Mouse (Mus musculus) liver, embryonic 15.5 days (tissue): ENCODE results near the gene Luzp2. TPM values are rescaled to one million over a fixed set of nuclear protein-coding genes. Genes with fewer than 3 reads are reported as not detected.

Experiments used
- ATAC-seq: fragments of 200-750 bp; cut with Nextera tagmentation; 2 replicates; pipeline ENCODE4 v1.8.0; 2017; ENCODE audit warnings: moderate number of reproducible peaks, mild to moderate bottlenecking, moderate library complexity; ENCODE audit not compliant: insufficient read depth
- H3K27ac ChIP-seq: fragments of 300-500 bp; sonication (generic); replicated peaks from 2 replicates; pipeline ENCODE4 v1.5.1; 2015; ENCODE audit warnings: mild to moderate bottlenecking, inconsistent platforms
- H3K27me3 ChIP-seq: fragments of 300-500 bp; sonication (generic); 2 replicates; pipeline ENCODE4 v1.6.1; 2015; ENCODE audit warnings: mild to moderate bottlenecking, inconsistent platforms
- H3K36me3 ChIP-seq: fragments of 300-500 bp; sonication (generic); replicated peaks from 2 replicates; pipeline ENCODE4 v1.6.1; 2015; ENCODE audit warnings: moderate library complexity, mild to moderate bottlenecking, inconsistent platforms
- H3K4me1 ChIP-seq: fragments of 300-500 bp; sonication (generic); replicated peaks from 2 replicates; pipeline ENCODE4 v1.6.1; 2015; ENCODE audit warnings: inconsistent platforms
- H3K4me2 ChIP-seq: fragments of 300-500 bp; sonication (generic); 2 replicates; pipeline ENCODE4 v1.6.1; 2015; ENCODE audit warnings: moderate library complexity, mild to moderate bottlenecking, inconsistent platforms
- H3K4me3 ChIP-seq: fragments of 300-500 bp; sonication (generic); replicated peaks from 2 replicates; pipeline ENCODE4 v1.5.1; 2015; ENCODE audit warnings: mild to moderate bottlenecking, inconsistent platforms
- H3K9ac ChIP-seq: fragments of 300-500 bp; sonication (generic); 2 replicates; pipeline ENCODE4 v1.6.1; 2015; ENCODE audit warnings: moderate library complexity, mild to moderate bottlenecking, inconsistent platforms
- H3K9me3 ChIP-seq: fragments of 300-500 bp; sonication (generic); replicated peaks from 2 replicates; pipeline ENCODE4 v1.6.1; 2016; ENCODE audit warnings: inconsistent platforms
- WGBS: fragments of 180-500 bp; shearing (Covaris S2); methylation state at CpG from one replicate; pipeline ENCODE4 v1.1.7; 2015; ENCODE audit warnings: mixed read lengths; ENCODE audit not compliant: insufficient replicate concordance; 5-methylcytosine and 5-hydroxymethylcytosine counted together
- polyA plus RNA-seq: library from polyadenylated mRNA; unstranded; fragments of >200 nt; fragmentation: Nextera tagmentation; extraction: Ambion mirVana; gene quantifications from 2 replicates; pipeline ENCODE4 v1.2.1, GENCODE M21; 2015

The Luzp2 gene
- polyA plus RNA-seq, 1 experiment from 2014 or later = not detected

GRCm38 (mm10) chr7:54878928-54879644, 43.8 kb downstream of the Luzp2 start:
- H3K36me3 ChIP-seq = no peaks in the 10 kb centered on the region
- no peak overlapping the region for H3K9ac ChIP-seq
- H3K9me3 ChIP-seq = no peaks in the 10 kb centered on the region
- H3K4me1 ChIP-seq = no peaks in the 10 kb centered on the region
- 37% methylated on average over 4 of the region's 4 CpGs for WGBS
- no peak overlapping the region for H3K27ac ChIP-seq
- H3K27me3 ChIP-seq = no peaks in the 10 kb centered on the region
- no peak overlapping the region for H3K4me2 ChIP-seq
- H3K4me3 ChIP-seq = no peak overlapping the region
- no peak for ATAC-seq

DNA sequence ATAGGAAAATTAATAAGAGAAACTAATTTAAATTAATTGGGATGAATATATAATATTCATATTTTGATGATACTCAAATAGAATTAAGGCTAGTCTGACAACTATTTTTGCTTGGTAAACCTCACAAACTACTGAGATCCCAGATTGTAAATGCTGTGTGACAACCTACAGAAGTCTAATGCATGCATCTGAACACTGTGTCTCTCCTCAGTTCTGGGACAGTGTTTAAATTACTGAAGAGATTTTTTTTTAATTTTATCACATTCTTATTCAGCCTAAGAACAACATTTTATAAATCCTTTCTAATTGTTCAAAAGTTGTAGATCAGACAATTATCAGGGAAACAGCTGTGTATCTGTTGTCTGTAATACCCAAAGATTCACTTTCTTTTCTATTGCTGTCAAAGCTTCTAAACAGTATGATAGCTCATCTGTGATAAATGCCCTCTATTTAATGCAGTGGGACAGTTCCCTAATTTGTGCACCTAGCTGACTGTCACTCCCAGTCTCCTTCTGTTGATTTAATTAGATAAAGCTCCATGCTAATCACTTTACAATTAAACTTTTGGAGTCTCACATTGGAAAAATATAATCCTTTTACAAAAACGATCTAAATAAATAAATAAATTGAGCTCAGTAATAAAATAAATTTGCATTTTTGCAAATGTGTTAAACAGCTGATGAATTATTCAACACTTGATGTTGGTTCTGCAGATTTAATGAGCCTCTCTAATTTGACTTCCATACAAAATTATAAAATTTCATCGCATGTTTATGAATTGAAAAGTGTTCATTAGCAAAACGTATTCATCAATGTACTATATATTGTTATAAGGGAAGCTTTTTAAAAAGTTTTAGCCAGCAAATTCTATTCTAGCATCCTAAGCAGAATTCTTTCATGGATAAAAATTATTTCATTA, 58.7 kb downstream of the Luzp2 start:
- Histone ChIP-seq H3K36me3 (no peaks in the 10 kb centered on the region), H3K27me3 (no peaks in the 10 kb centered on the region), H3K27ac (no peak overlapping the region), H3K9ac (no peak overlapping the region), H3K4me2 (no peak overlapping the region), H3K4me3 (no peak overlapping the region), H3K9me3 (no peaks in the 10 kb centered on the region), H3K4me1 (no peaks in the 10 kb centered on the region)
- ATAC-seq = no peak
- WGBS = 59% methylated on average over 3 of the region's 3 CpGs

GRCm38 (mm10) chr7:54898589-54898988, 63.3 kb downstream of the Luzp2 start:
- Histone ChIP-seq H3K9me3 (no peaks in the 10 kb centered on the region), H3K36me3 (no peaks in the 10 kb centered on the region), H3K4me1 (no peaks in the 10 kb centered on the region), H3K27me3 (no peaks in the 10 kb centered on the region), H3K4me3 (no peak overlapping the region), H3K9ac (no peak overlapping the region), H3K27ac (no peak overlapping the region), H3K4me2 (no peak overlapping the region)
- no peak for ATAC-seq
- WGBS = 39% methylated on average over 3 of the region's 3 CpGs

DNA sequence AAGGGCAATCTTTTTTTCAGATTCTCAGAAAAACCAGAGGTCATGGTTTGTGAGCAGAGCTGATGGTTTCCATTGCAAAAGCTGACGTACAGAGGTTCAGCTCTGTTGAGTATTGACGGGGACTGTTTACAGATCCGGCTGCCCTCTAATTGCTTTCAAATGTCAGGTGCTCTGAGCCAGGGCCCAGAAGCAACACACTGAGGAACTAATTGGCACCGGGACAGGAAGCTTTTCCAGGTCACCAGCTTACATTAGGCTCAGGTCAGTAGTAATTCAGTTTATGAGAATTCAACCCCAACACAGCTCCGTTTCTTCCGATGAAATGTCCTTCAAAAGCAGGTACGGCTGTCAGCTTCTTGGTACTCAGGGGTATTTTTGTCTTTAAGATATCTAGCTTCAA, 74.7 kb downstream of the Luzp2 start:
- no peaks in the 10 kb centered on the region for H3K4me1 ChIP-seq
- H3K9me3 ChIP-seq = no peaks in the 10 kb centered on the region
- WGBS = 66% methylated on average over 7 of the region's 7 CpGs
- H3K36me3 ChIP-seq = no peaks in the 10 kb centered on the region
- no peak overlapping the region for H3K4me2 ChIP-seq
- ATAC-seq = no peak
- H3K27ac ChIP-seq = no peak overlapping the region
- no peaks in the 10 kb centered on the region for H3K27me3 ChIP-seq
- H3K9ac ChIP-seq = no peak overlapping the region
- no peak overlapping the region for H3K4me3 ChIP-seq

DNA sequence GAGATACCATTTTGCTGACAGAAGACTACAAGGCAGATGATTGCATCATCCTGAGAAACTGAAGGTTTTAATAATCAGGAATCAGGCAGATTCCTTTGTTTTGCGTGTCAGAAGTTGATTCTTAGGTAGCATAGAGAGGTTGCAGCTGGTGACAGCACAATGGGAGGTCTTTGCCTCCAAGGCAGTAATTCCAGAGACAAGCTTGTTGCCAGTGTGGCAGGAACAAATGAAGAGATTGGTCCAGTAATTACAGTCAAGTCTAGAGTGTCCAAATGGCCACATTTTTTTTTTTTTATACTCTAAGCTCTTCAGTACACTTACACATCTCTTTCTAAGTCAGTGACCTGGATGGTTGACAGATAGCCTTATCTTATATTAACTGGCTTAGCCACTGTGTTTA, 78.7 kb downstream of the Luzp2 start:
- Histone ChIP-seq H3K27ac (no peak overlapping the region), H3K4me3 (no peak overlapping the region), H3K9ac (no peak overlapping the region), H3K27me3 (no peaks in the 10 kb centered on the region), H3K36me3 (no peaks in the 10 kb centered on the region), H3K4me1 (no peaks in the 10 kb centered on the region), H3K4me2 (no peak overlapping the region), H3K9me3 (no peaks in the 10 kb centered on the region)
- 27% methylated on average over 1 of the region's 1 CpGs for WGBS
- ATAC-seq = no peak

GRCm38 (mm10) chr7:54921991-54922390, 86.7 kb downstream of the Luzp2 start:
- no peaks in the 10 kb centered on the region for H3K36me3 ChIP-seq

GRCm38 (mm10) chr7:54956759-54957158, 121.5 kb downstream of the Luzp2 start:
- Histone ChIP-seq H3K9me3 (no peaks in the 10 kb centered on the region), H3K4me2 (no peak overlapping the region), H3K4me3 (no peak overlapping the region), H3K27ac (no peak overlapping the region), H3K27me3 (no peaks in the 10 kb centered on the region), H3K4me1 (no peaks in the 10 kb centered on the region), H3K36me3 (no peaks in the 10 kb centered on the region), H3K9ac (no peak overlapping the region)
- WGBS = 60% methylated on average over 2 of the region's 2 CpGs
- ATAC-seq = no peak

More at GRCm38 (mm10) chr7:54921991-54922390, 86.7 kb downstream of the Luzp2 start:
- Histone ChIP-seq H3K4me2 (no peak overlapping the region), H3K4me1 (no peaks in the 10 kb centered on the region), H3K27ac (no peak overlapping the region), H3K9me3 (no peaks in the 10 kb centered on the region), H3K9ac (no peak overlapping the region), H3K4me3 (no peak overlapping the region), H3K27me3 (no peaks in the 10 kb centered on the region)
- WGBS = 29% methylated on average over 3 of the region's 3 CpGs
- ATAC-seq = no peak

DNA sequence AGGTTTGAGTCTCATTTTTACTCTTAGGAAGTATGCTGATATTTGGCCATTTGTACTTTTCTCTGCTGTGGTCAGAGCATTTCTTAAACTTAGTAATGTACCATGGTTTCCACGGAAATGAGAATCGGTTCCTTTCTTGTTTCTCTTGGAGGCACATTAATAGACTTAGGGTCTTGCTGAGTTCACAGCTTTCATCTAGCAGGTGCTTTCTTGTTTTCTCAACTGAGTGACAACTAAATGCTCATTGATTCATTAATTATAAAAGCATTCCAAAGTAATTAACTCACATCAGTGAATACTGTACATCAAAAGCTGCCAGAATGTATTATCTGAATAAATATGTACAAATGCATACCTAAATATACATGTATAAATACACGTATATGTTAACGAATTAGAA, 127.4 kb downstream of the Luzp2 start:
- no peaks in the 10 kb centered on the region for H3K4me1 ChIP-seq
- no peaks in the 10 kb centered on the region for H3K9me3 ChIP-seq
- H3K36me3 ChIP-seq = no peaks in the 10 kb centered on the region
- H3K4me3 ChIP-seq = no peak overlapping the region
- H3K27ac ChIP-seq = no peak overlapping the region
- no peak for ATAC-seq
- no peaks in the 10 kb centered on the region for H3K27me3 ChIP-seq
- WGBS = 70% methylated on average over 4 of the region's 4 CpGs
- no peak overlapping the region for H3K9ac ChIP-seq
- H3K4me2 ChIP-seq = no peak overlapping the region

GRCm38 (mm10) chr7:54977372-54977771, 142.1 kb downstream of the Luzp2 start:
- no peaks in the 10 kb centered on the region for H3K4me1 ChIP-seq
- no peaks in the 10 kb centered on the region for H3K36me3 ChIP-seq
- H3K27me3 ChIP-seq = no peaks in the 10 kb centered on the region
- no peak overlapping the region for H3K4me2 ChIP-seq
- no peak overlapping the region for H3K9ac ChIP-seq
- H3K4me3 ChIP-seq = no peak overlapping the region
- no peaks in the 10 kb centered on the region for H3K9me3 ChIP-seq
- ATAC-seq = no peak
- no peak overlapping the region for H3K27ac ChIP-seq

- Histone ChIP-seq H3K4me2 (no peak overlapping the region), H3K27ac (no peak overlapping the region), H3K36me3 (no peaks in the 10 kb centered on the region), H3K9ac (no peak overlapping the region), H3K27me3 (no peaks in the 10 kb centered on the region), H3K9me3 (no peaks in the 10 kb centered on the region), H3K4me1 (no peaks in the 10 kb centered on the region), H3K4me3 (no peak overlapping the region)
- ATAC-seq = no peak
- 50% methylated on average over 4 of the region's 4 CpGs for WGBS
Measured at GRCm38 (mm10) chr7:54980585-54980984, 145.3 kb downstream of the Luzp2 start.

- H3K36me3 ChIP-seq = no peaks in the 10 kb centered on the region
- H3K9me3 ChIP-seq = no peaks in the 10 kb centered on the region
- H3K4me3 ChIP-seq = no peak overlapping the region
- 55% methylated on average over 2 of the region's 2 CpGs for WGBS
- no peaks in the 10 kb centered on the region for H3K4me1 ChIP-seq
- H3K27ac ChIP-seq = no peak overlapping the region
- H3K27me3 ChIP-seq = no peaks in the 10 kb centered on the region
- no peak overlapping the region for H3K4me2 ChIP-seq
- no peak overlapping the region for H3K9ac ChIP-seq
- no peak for ATAC-seq
Measured at GRCm38 (mm10) chr7:55000397-55000796, 165.1 kb downstream of the Luzp2 start.
